9 mouse cellular contexts compared by ENCODE assay signal in genomic region chr13:32312663-32313062, GRCm38 (mm10). TPM values are rescaled to one million over a fixed set of nuclear protein-coding genes. Genes with fewer than 3 reads are reported as not detected.
DNase-seq lines count a peak whose midpoint lies in the region; ATAC-seq and TF ChIP-seq lines count a peak whose summit lies in the region.
"Had no signal": no experiment of that assay in that cellular context is flagged by ENCODE, and none has a peak within 500 bp of the region (broad histone marks: within the 10 kb centered on the region; RNA-seq: fewer than 3 reads in every experiment).

No protein-coding gene starts in this region.

- no peak for TF ChIP-seq POLR2A in heart, adult 2 months (IDR thresholded peaks at IDR 0.05; ENCODE audit: insufficient read depth, low read depth, low read length)
- no peak for TF ChIP-seq POLR2A in brain, embryonic 14.5 days (IDR thresholded peaks at IDR 0.05; ENCODE audit: borderline replicate concordance, extremely low read depth, insufficient read depth, insufficient read length, poor library complexity, severe bottlenecking)
- no peak for TF ChIP-seq POLR2A in thymus, adult 2 months (IDR thresholded peaks at IDR 0.05; ENCODE audit: control insufficient read depth, extremely low read depth, insufficient read depth, low read length, poor library complexity)

- H3K27ac ChIP-seq in heart, adult 2 months = no peak overlapping the region
- H3K27ac ChIP-seq in heart, embryonic 12.5 days (ENCODE audit: poor library complexity, severe bottlenecking) = no peak overlapping the region
- H3K27ac ChIP-seq in gastrocnemius, adult 2 months = no peak overlapping the region
- no peak overlapping the region for H3K27ac ChIP-seq in layer of hippocampus, adult 2 months
- H3K27ac ChIP-seq in thymus, adult 2 months (ENCODE audit: control insufficient read depth, insufficient read depth, low read length) = no peak overlapping the region
- H3K27ac ChIP-seq: liver, embryonic 15.5 days had no signal

- no peak overlapping the region for H3K4me3 ChIP-seq in heart, adult 2 months
- no peak overlapping the region for H3K4me3 ChIP-seq in heart, embryonic 12.5 days
- peak overlapping the region; percentile 47 for H3K4me3 ChIP-seq in gastrocnemius, adult 2 months
- no peak overlapping the region for H3K4me3 ChIP-seq in layer of hippocampus, adult 2 months
- H3K4me3 ChIP-seq in thymus, adult 2 months (ENCODE audit: control insufficient read depth, insufficient read depth, low read length) = no peak overlapping the region
- H3K4me3 ChIP-seq: liver, embryonic 15.5 days had no signal

- no peak for TF ChIP-seq EP300 in heart, adult 2 months (IDR thresholded peaks at IDR 0.05; ENCODE audit: insufficient read depth, low read depth, low read length)

- no peaks in the 10 kb centered on the region for H3K9me3 ChIP-seq in heart, embryonic 12.5 days (replicated peaks)
- H3K9me3 ChIP-seq: liver, embryonic 15.5 days had no signal

- no peaks in the 10 kb centered on the region for H3K79me2 ChIP-seq in heart, adult 2 months (replicated peaks; ENCODE audit: control insufficient read depth, insufficient read depth, low read length)

- no peak overlapping the region for H3K4me2 ChIP-seq in heart, embryonic 12.5 days
- H3K4me2 ChIP-seq: liver, embryonic 15.5 days had no signal

- 25% methylated on average over 3 of the region's 3 CpGs for WGBS in heart, adult 2 months
- 65% methylated on average over 3 of the region's 3 CpGs for WGBS in heart, embryonic 12.5 days
- 41% methylated on average over 3 of the region's 3 CpGs for WGBS in thymus, adult 2 months

- intact Hi-C loops in heart, adult 2 months (cut with DNase I) = loop anchor here (1.0 to 5.0 kb wide), 4 partner anchors 100 to 368 kb away; no protein-coding TSS in a partner anchor
- intact Hi-C loops in gastrocnemius, adult 2 months (cut with DNase I) = loop anchor here (1.0 to 5.0 kb wide), 4 partner anchors 99 to 368 kb away; no protein-coding TSS in a partner anchor

- H3K36me3 ChIP-seq in heart, adult 2 months (ENCODE audit: control insufficient read depth, insufficient read depth, low read length) = no peaks in the 10 kb centered on the region
- H3K36me3 ChIP-seq in heart, embryonic 12.5 days = no peaks in the 10 kb centered on the region
- H3K36me3 ChIP-seq in thymus, adult 2 months (ENCODE audit: control insufficient read depth, insufficient read depth, low read length) = no peaks in the 10 kb centered on the region
- H3K36me3 ChIP-seq: liver, embryonic 15.5 days had no signal

- no peak for ATAC-seq in heart, embryonic 12.5 days (ENCODE audit: insufficient number of reproducible peaks, low FRiP score)
- peak; percentile 97 for ATAC-seq in CD4-positive, CD25-positive, alpha-beta regulatory T cell, adult 4 months

- H3K4me1 ChIP-seq in heart, adult 2 months (ENCODE audit: control insufficient read depth, insufficient read depth, low read length) = no peaks in the 10 kb centered on the region
- no peaks in the 10 kb centered on the region for H3K4me1 ChIP-seq in heart, embryonic 12.5 days (replicated peaks)
- no peaks in the 10 kb centered on the region for H3K4me1 ChIP-seq in thymus, adult 2 months (replicated peaks; ENCODE audit: control insufficient read depth, insufficient read depth, low read length)
- H3K4me1 ChIP-seq: liver, embryonic 15.5 days had no signal

- no peaks in the 10 kb centered on the region for H3K27me3 ChIP-seq in heart, adult 2 months (ENCODE audit: control insufficient read depth, insufficient read depth, low read length)
- no peaks in the 10 kb centered on the region for H3K27me3 ChIP-seq in heart, embryonic 12.5 days (replicated peaks)
- H3K27me3 ChIP-seq in thymus, adult 2 months (ENCODE audit: control insufficient read depth, insufficient read depth, low read length) = no peaks in the 10 kb centered on the region
- H3K27me3 ChIP-seq: liver, embryonic 15.5 days had no signal

- TF ChIP-seq CTCF in heart, adult 2 months (IDR thresholded peaks at IDR 0.05) = peak; percentile 97
- TF ChIP-seq CTCF in brain, embryonic 14.5 days (IDR thresholded peaks at IDR 0.05; ENCODE audit: borderline replicate concordance, extremely low read depth, insufficient read depth, insufficient read length) = peak; percentile 63; the same call in 1 of the 2 replicates
- peak; percentile 96 for TF ChIP-seq CTCF in gastrocnemius, adult 2 months (IDR thresholded peaks at IDR 0.05)
- TF ChIP-seq CTCF in layer of hippocampus, adult 2 months (conservative IDR thresholded peaks at IDR 0.05) = peak; percentile 94
- no peak for TF ChIP-seq CTCF in thymus, adult 2 months (IDR thresholded peaks at IDR 0.05; ENCODE audit: borderline replicate concordance, control insufficient read depth, extremely low read depth, insufficient read depth, low read length, poor library complexity)

- DNase-seq in heart, adult 2 months = peak; percentile 48 to 53
- DNase-seq in brain, embryonic 14.5 days (ENCODE audit: low read depth) = peak; percentile 47
- DNase-seq in gastrocnemius, adult 2 months = peak; percentile 61
- peak; percentile 41 to 57 for DNase-seq in layer of hippocampus, adult 2 months (ENCODE audit: low spot score in 2 of 2)
- peak; percentile 37 for DNase-seq in mesoderm, embryonic 11.5 days (ENCODE audit: low read depth, low spot score)
- peak; percentile 61 for DNase-seq in thymus, adult 2 months

- H3K9ac ChIP-seq in heart, adult 2 months (ENCODE audit: low read depth, low read length) = no peak overlapping the region
- H3K9ac ChIP-seq in heart, embryonic 12.5 days = no peak overlapping the region
- H3K9ac ChIP-seq: liver, embryonic 15.5 days had no signal

RNA-seq across cellular contexts. Expression of gene Gmds, which starts 25.9 kb away (rescaled TPM):
- 1 to 10 TPM; 5.2 to 6.0 TPM for total RNA-seq in heart, adult 2 months (2021)
- polyA plus RNA-seq in heart, adult 2 months (2012; rRNA removed) = 3.3 and 4.2 TPM in 2 replicates
- polyA plus RNA-seq in heart, embryonic 12.5 days (2016; fragmentation: Nextera tagmentation; extraction: Ambion mirVana) = 26.7 and 26.9 TPM in 2 replicates
- 10 to 100 TPM; 12.9 to 21.0 TPM for polyA plus RNA-seq in CD4-positive, CD25-positive, alpha-beta regulatory T cell, adult 4 months (2017; shearing (Covaris generic))
- 19.8 and 21.1 TPM in 2 replicates for polyA plus RNA-seq in brain, embryonic 14.5 days (2012; rRNA removed)
- total RNA-seq in gastrocnemius, adult 2 months (2021) = 1 to 10 TPM; 2.1 to 2.4 TPM
- 10 to 100 TPM; 13.2 to 13.9 TPM for total RNA-seq in layer of hippocampus, adult 2 months (2021)
- polyA plus RNA-seq in thymus, adult 2 months (2012; rRNA removed) = 21.2 and 28.9 TPM in 2 replicates
